Mouse (Mus musculus) liver, embryonic 13.5 days (tissue): ENCODE data around the gene Atp5h. TPM values are rescaled to one million over a fixed set of nuclear protein-coding genes. Genes with fewer than 3 reads are reported as not detected.

Source experiments
- microRNA-seq: library from miRNA; unstranded; fragments of <30 nt; microRNA quantifications from one replicate; pipeline ENCODE4, GENCODE M21; 2016
- polyA plus RNA-seq: library from polyadenylated mRNA; unstranded; fragments of >200 nt; fragmentation: Nextera tagmentation; extraction: Ambion mirVana; gene quantifications from 2 replicates; pipeline ENCODE4 v1.2.1, GENCODE M21; 2015

Gene Atp5h
- polyA plus RNA-seq, 1 experiment from 2014 or later: 633 TPM

Small RNA genes lying within 50 kb of the gene (microRNA-seq; reads per million reads assigned to microRNA genes)
- gene Mir3968: not detected

Other genes starting within 250 kb of the Atp5h start
- 5.1 and 6.8 TPM in 2 replicates for gene Tmem104, start 232.5 kb downstream of the Atp5h start, polyA plus RNA-seq
- gene Nat9, start 232.1 kb downstream of the Atp5h start, polyA plus RNA-seq: 11.9 and 13.3 TPM in 2 replicates
- 0.06 and 0.12 TPM in 2 replicates for gene Grin2c, start 152.7 kb downstream of the Atp5h start, polyA plus RNA-seq
- gene Fdxr, start 142.9 kb downstream of the Atp5h start, polyA plus RNA-seq: 16.3 and 18.2 TPM in 2 replicates
- gene Fads6, start 122.3 kb downstream of the Atp5h start, polyA plus RNA-seq: 2.0 and 2.2 TPM in 2 replicates
- not detected in 2 replicates for gene Otop2, start 112.8 kb downstream of the Atp5h start, polyA plus RNA-seq
- gene Ush1g, start 97.9 kb downstream of the Atp5h start, polyA plus RNA-seq: 0.07 and 0.14 TPM in 2 replicates
- gene Otop3, start 85.2 kb downstream of the Atp5h start, polyA plus RNA-seq: not detected in 2 replicates
- 1.1 and 1.2 TPM in 2 replicates for gene Hid1, start 52.2 kb downstream of the Atp5h start, polyA plus RNA-seq
- 1.5 and 1.7 TPM in 2 replicates for gene Cdr2l, start 38.0 kb downstream of the Atp5h start, polyA plus RNA-seq
- gene Mrpl58, start 16.2 kb downstream of the Atp5h start, polyA plus RNA-seq: 103 and 104 TPM in 2 replicates
- 2.5 and 4.1 TPM in 2 replicates for gene Kctd2, start 166 bp upstream of the Atp5h start, polyA plus RNA-seq
- gene Trim80, start 20.6 kb upstream of the Atp5h start, polyA plus RNA-seq: 0.16 and 0.27 TPM in 2 replicates
- 0.06 TPM in 1 of 2 replicates, not detected in the other for gene Slc16a5, start 42.5 kb upstream of the Atp5h start, polyA plus RNA-seq
- gene Armc7, start 55.7 kb upstream of the Atp5h start, polyA plus RNA-seq: 3.2 and 3.7 TPM in 2 replicates
- 60.8 and 64.6 TPM in 2 replicates for gene Nt5c, start 71.9 kb upstream of the Atp5h start, polyA plus RNA-seq
- 292 and 314 TPM in 2 replicates for gene Jpt1, start 94.4 kb upstream of the Atp5h start, polyA plus RNA-seq
- 532 and 597 TPM in 2 replicates for gene Sumo2, start 116.3 kb upstream of the Atp5h start, polyA plus RNA-seq
- gene Nup85, start 144.5 kb upstream of the Atp5h start, polyA plus RNA-seq: 158 and 175 TPM in 2 replicates
- 71.5 and 77.4 TPM in 2 replicates for gene Mrps7, start 184.0 kb upstream of the Atp5h start, polyA plus RNA-seq
- 8.5 and 10.5 TPM in 2 replicates for gene Gga3, start 184.1 kb upstream of the Atp5h start, polyA plus RNA-seq
- gene Mif4gd, start 193.0 kb upstream of the Atp5h start, polyA plus RNA-seq: 26.8 and 30.3 TPM in 2 replicates
- 12.2 and 15.8 TPM in 2 replicates for gene Slc25a19, start 208.3 kb upstream of the Atp5h start, polyA plus RNA-seq